Mouse (Mus musculus) NIH3T3 (cell line): ENCODE results near the gene Prss48.
A peak's percentile ranks its signal among the peaks of the same experiment; 100 is the strongest.
"Not testable (repeated sequence)": the region's sequence is repeated elsewhere in the genome, so short reads cannot be mapped to it uniquely, and the experiment has no call there.

Experiments
- DNase-seq: peaks from one replicate; pipeline ENCODE4 v3.0.0-alpha.2; 2012; ENCODE audit warnings: low read depth

Prss48 gene

GRCm38 (mm10) chr3:86002940-86003339 is 649 bp upstream of the Prss48 start:
- DNase-seq = no peak

- no peak for DNase-seq
These were observed 1.0 kb downstream of the Prss48 start for GRCm38 (mm10) chr3:86001271-86001670.

- no peak for DNase-seq
These were observed 7.6 kb downstream of the Prss48 start for GRCm38 (mm10) chr3:85994645-85995044.

GRCm38 (mm10) chr3:85993744-85994143 is 8.5 kb downstream of the Prss48 start:
- DNase-seq = no peak

DNA sequence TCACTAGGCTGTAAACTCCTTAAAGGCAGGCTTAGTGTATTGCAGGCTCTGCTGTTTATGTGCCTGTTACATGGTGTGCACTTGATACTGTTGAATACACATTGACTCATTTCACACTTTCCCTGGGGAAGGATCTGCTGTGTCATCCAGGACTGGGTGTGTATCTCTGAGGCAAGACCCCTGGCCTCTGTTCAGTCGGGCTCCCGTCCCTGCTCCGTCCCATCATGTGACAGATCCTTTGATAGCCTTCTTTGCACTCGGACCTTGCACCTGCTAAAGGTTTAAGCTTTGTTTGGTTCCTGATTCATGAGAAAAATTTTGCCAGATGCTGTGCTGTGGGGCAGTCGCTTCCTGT is 10.5 kb downstream of the Prss48 start:
- DNase-seq = peak; percentile 37

GRCm38 (mm10) chr3:85991140-85991801 is 11.0 kb downstream of the Prss48 start:
- DNase-seq = no peak

GRCm38 (mm10) chr3:85987225-85987624 is 15.1 kb downstream of the Prss48 start:
- no peak for DNase-seq

DNA sequence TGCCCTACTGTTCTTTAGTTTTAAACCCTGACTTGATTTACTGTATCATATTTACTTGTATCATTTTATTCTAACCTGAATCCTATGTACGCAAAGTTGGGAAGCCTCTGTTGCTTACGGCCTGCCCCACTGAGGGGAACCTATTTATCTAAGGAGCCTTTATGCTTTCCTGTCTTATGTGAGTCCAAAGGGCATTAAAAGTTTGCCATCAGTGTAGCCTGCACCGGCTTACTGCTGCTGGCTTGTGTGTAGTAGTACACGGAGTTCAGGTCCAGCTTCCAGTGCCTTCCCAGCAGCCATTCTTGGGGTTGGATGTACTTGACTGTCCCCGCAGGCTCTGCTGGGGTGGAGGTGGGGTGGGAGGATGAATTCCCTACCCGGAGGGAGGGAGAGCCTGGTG is 17.8 kb downstream of the Prss48 start:
- no peak for DNase-seq

DNA sequence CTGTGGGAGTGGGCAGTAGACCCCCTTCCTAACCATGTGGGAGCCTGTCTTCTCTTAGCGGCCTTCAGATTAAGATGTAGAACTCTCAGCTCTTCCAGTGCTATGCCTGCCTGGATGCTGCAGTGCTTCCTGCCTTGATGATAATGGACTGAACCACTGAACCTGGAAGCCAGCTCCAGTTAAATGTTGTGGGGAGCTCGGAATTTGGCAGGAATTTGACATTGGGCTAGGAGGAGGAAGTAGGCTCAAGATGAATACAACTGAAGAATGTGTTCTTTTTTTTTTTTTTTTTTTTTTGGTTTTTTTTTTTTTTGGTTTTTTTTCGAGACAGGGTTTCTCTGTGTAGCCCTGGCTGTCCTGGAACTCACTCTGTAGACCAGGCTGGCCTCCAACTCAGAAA is 20.5 kb downstream of the Prss48 start:
- DNase-seq = not testable (repeated sequence)

DNA sequence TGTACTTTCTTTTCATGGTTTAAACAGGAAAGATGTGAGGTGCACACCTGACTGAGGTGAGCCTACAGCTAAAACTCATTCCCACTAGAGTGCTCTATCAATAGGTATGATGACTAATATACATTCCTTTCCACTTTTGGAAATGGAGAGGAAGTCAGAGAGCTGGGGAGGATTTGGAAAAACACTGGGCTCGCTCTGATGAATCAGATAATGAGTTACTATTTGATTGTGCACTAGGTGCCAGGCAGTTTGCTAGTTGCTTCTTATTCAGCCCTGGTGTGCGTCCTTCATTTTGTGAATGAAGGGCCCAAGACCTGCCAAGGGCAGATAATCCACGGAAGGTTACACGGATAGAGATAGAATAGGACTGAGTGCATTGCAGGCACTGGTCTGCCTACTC is 22.3 kb downstream of the Prss48 start:
- no peak for DNase-seq

- DNase-seq = no peak
These were observed 27.8 kb downstream of the Prss48 start for GRCm38 (mm10) chr3:85974451-85974850.

GRCm38 (mm10) chr3:85973376-85974140 is 28.7 kb downstream of the Prss48 start:
- DNase-seq = no peak

GRCm38 (mm10) chr3:85971599-85971975 is 30.7 kb downstream of the Prss48 start:
- DNase-seq = peak; percentile 48

DNA sequence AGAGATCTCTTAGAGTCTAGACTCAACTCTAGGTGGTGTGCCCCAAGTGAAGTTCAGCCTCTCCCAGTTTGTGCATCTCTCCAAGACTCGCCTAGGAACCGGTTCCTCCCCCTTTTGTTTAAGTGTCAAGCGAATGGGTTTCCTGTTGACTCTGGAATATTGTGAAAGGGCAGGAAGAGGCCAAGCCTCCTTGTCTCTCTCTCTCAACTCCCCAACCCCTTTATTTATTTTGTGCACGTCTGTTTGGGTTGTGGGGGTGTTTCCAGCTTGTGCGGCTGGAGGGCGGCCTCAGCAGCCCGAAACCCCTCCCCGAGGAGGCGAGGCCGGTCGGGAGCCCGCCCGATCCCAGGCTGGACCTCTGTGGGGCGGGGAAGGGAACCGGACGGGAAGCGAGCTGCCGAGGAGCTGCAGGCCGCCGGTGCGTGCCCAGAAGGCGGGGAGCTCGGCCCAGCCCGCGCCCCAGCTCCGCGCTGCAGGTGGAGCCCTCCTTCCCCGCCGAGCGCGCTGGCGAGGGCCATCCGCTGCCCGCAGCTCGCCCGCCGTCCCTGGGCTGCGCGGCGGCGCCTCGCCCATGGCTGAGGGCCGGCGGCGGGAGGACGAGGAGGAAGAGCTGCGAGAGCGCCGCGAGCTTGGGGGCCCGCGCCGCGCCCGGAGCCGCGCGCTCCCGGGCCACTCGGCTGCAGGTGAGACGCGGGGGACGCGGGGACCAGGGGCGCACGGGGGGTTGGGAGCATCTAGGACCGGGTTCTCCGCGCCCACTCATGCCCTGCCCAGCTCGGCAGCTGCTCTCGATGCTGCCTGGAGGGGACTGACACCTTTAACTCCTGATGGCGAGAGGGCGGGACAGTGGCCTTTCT is 31.3 kb downstream of the Prss48 start, which contains the start of gene Sh3d19:
Gene Sh3d19, plus strand, starts transcription at position 368 of the 857 bp plus-strand sequence.
- peak; percentile 94 for DNase-seq

GRCm38 (mm10) chr3:85969040-85969439 is 33.3 kb downstream of the Prss48 start:
- no peak for DNase-seq

GRCm38 (mm10) chr3:85965479-85965878 is 36.8 kb downstream of the Prss48 start:
- no peak for DNase-seq

DNA sequence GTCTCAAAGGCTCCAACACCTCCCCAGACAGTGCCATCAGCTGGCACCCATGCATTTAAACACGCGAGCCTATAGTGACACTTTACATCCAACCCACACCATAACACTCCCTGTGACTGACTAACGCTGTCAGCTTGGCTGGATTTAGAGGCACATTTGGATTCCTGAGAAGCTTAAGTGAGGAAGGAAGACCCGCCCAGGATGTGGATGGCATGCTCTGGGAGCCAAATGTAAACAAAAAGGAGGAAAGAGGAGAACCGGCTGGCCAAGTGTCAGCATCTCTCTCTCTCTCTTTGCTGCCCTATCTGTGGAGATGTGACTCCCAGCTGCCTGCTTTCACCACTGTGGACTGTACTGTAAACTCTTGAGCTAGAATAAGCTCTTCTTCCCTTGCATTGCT is 41.2 kb downstream of the Prss48 start:
- DNase-seq = peak; percentile 29

DNA sequence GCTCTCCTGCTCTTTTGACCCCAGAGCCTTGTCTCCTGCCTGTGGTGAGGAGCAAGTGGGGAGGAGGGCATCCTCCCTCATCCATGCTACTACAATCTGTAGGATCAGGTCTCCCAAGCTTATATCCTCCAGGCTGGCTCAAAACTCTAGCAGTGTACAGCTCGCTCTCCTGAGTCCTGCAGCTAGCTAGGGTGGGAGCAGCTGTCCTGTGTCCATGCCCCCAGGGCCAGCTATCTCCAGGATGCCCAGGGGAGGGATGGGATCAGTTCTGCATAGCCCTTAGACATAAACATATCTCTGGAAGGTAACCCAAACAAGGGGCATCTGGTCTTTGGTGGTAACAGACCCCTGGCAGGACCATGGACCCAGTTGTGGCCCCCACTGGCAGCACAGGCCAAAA is 42.6 kb downstream of the Prss48 start:
- DNase-seq = no peak

GRCm38 (mm10) chr3:85955704-85956103 is 46.6 kb downstream of the Prss48 start:
- no peak for DNase-seq

- no peak for DNase-seq
These were observed 47.0 kb downstream of the Prss48 start for GRCm38 (mm10) chr3:85955269-85955668.

- DNase-seq = no peak
These were observed 49.5 kb downstream of the Prss48 start for GRCm38 (mm10) chr3:85952696-85953283.

GRCm38 (mm10) chr3:85950914-85951313 is 51.4 kb downstream of the Prss48 start:
- no peak for DNase-seq
